Mouse (Mus musculus) layer of hippocampus, adult 2 months (tissue): Measurements from ENCODE around the gene Olfr212. TPM values are rescaled to one million over a fixed set of nuclear protein-coding genes. Genes with fewer than 3 reads are reported as not detected.
A peak's percentile ranks its signal among the peaks of the same experiment; 100 is the strongest.
"Not testable (repeated sequence)": the region's sequence is repeated elsewhere in the genome, so short reads cannot be mapped to it uniquely, and the experiment has no call there.

Experiments used
- DNase-seq, 2 experiments: peaks; one replicate each; pipeline ENCODE4 v3.0.0; 2022; ENCODE audit warnings: low spot score in 2 of 2
- H3K27ac ChIP-seq: fragments of 200-600 bp; 2 replicates; pipeline ENCODE4 v1.8.1; 2022
- H3K4me3 ChIP-seq: fragments of 200-600 bp; 2 replicates; pipeline ENCODE4 v1.8.1; 2022; ENCODE audit warnings: mild to moderate bottlenecking
- CTCF ChIP-seq: fragments of 200-600 bp; conservative IDR thresholded peaks from 2 replicates; pipeline ENCODE4 v1.8.1; 2022; ENCODE audit warnings: antibody characterized with exemption, mild to moderate bottlenecking, moderate library complexity
- long read RNA-seq, 2 experiments: library from polyadenylated mRNA; stranded (forward); transcript quantifications; one replicate each; pipeline ENCODE4 v2.0.0; 2021; ENCODE audit warnings: borderline mapping rate in 2 of 2
- total RNA-seq, 2 experiments: library from RNA; stranded (reverse); gene quantifications; 2 replicates each; pipeline ENCODE4 v1.2.3; 2021

Gene Olfr212
- total RNA-seq = not detected
- long read RNA-seq, experiment 1 = 0 reads
- long read RNA-seq, experiment 2 = 0 reads

GRCm38 (mm10) chr6:116506302-116507003 is at the start of gene Olfr212:
Gene Olfr212, plus strand, starts transcription at chr6:116506516.
- H3K27ac ChIP-seq, H3K4me3 ChIP-seq, DNase-seq: not testable (repeated sequence)

- no peak for TF ChIP-seq CTCF
- Histone ChIP-seq H3K4me3 (no peak overlapping the region), H3K27ac (no peak overlapping the region)
- no peak for DNase-seq
These were observed 47.6 kb upstream of the Olfr212 start for GRCm38 (mm10) chr6:116458728-116459127.

- Histone ChIP-seq H3K4me3 (no peak overlapping the region), H3K27ac (no peak overlapping the region)
- no peak for DNase-seq
- no peak for TF ChIP-seq CTCF
These were observed 47.1 kb upstream of the Olfr212 start for GRCm38 (mm10) chr6:116459232-116459631.

- no peak for DNase-seq
- TF ChIP-seq CTCF = no peak
- Histone ChIP-seq H3K4me3 (peak within 1 kb of the TSS; percentile 18; the same call in 1 of the 2 replicates), H3K27ac (no peak within 1 kb of the TSS)
These were observed 45.6 kb upstream of the Olfr212 start, which contains the start of gene Alox5 for GRCm38 (mm10) chr6:116460544-116461283. Gene Alox5, minus strand, starts transcription at chr6:116461178.

- H3K27ac ChIP-seq = no peak overlapping the region
- TF ChIP-seq CTCF = peak; percentile 82
- H3K4me3 ChIP-seq = no peak overlapping the region
- no peak for DNase-seq
These were observed 38.2 kb upstream of the Olfr212 start for GRCm38 (mm10) chr6:116468081-116468480.

- no peak for DNase-seq
- H3K4me3 ChIP-seq = no peak overlapping the region
- no peak for TF ChIP-seq CTCF
- no peak overlapping the region for H3K27ac ChIP-seq
These were observed 21.2 kb upstream of the Olfr212 start for GRCm38 (mm10) chr6:116485081-116485480.

GRCm38 (mm10) chr6:116486833-116487232 is 19.5 kb upstream of the Olfr212 start:
- no peak overlapping the region for H3K4me3 ChIP-seq
- TF ChIP-seq CTCF = no peak
- DNase-seq = no peak
- no peak overlapping the region for H3K27ac ChIP-seq

GRCm38 (mm10) chr6:116488791-116489190 is 17.5 kb upstream of the Olfr212 start, which contains the start of gene Olfr211:
Gene Olfr211, plus strand, starts transcription at chr6:116489091.
- TF ChIP-seq CTCF = no peak
- no peak within 1 kb of the TSS for H3K4me3 ChIP-seq
- no peak for DNase-seq
- no peak within 1 kb of the TSS for H3K27ac ChIP-seq

GRCm38 (mm10) chr6:116493742-116494141 is 12.6 kb upstream of the Olfr212 start:
- no peak for DNase-seq
- H3K4me3 ChIP-seq = no peak overlapping the region
- TF ChIP-seq CTCF = no peak
- no peak overlapping the region for H3K27ac ChIP-seq

GRCm38 (mm10) chr6:116495960-116496359 is 10.4 kb upstream of the Olfr212 start:
- H3K4me3 ChIP-seq = no peak overlapping the region
- no peak for DNase-seq
- no peak overlapping the region for H3K27ac ChIP-seq
- TF ChIP-seq CTCF = no peak

- Histone ChIP-seq H3K4me3 (no peak overlapping the region), H3K27ac (no peak overlapping the region)
- no peak for DNase-seq
- TF ChIP-seq CTCF = no peak
These were observed 8.5 kb downstream of the Olfr212 start for GRCm38 (mm10) chr6:116514832-116515231.

- no peak for TF ChIP-seq CTCF
- DNase-seq = no peak
- Histone ChIP-seq H3K4me3 (no peak within 1 kb of the TSS), H3K27ac (no peak within 1 kb of the TSS)
These were observed 31.8 kb downstream of the Olfr212 start, which contains the start of gene Olfr213 for GRCm38 (mm10) chr6:116538156-116538555. Gene Olfr213, plus strand, starts transcription at chr6:116538456.

GRCm38 (mm10) chr6:116542500-116542899 is 36.2 kb downstream of the Olfr212 start:
- no peak overlapping the region for H3K4me3 ChIP-seq
- no peak for DNase-seq
- no peak for TF ChIP-seq CTCF
- no peak overlapping the region for H3K27ac ChIP-seq

- not testable (repeated sequence) for H3K4me3 ChIP-seq, H3K27ac ChIP-seq, DNase-seq
These were observed 44.5 kb downstream of the Olfr212 start, which contains the start of gene Gm5580 for GRCm38 (mm10) chr6:116550841-116551240. Gene Gm5580, plus strand, starts transcription at chr6:116551141.
